Mouse (Mus musculus) bone marrow macrophage, adult 2 months (primary cell): Measurements from ENCODE around the gene Hhipl1. TPM values are rescaled to one million over a fixed set of nuclear protein-coding genes. Genes with fewer than 3 reads are reported as not detected.

Experiments used
- H3K27ac ChIP-seq: 2 replicates; pipeline ENCODE4 v1.5.1; 2012; ENCODE audit warnings: low read depth, low read length; ENCODE audit not compliant: insufficient read depth
- H3K4me1 ChIP-seq: 2 replicates; pipeline ENCODE4 v1.6.1; 2012; ENCODE audit warnings: low read length; ENCODE audit not compliant: control insufficient read depth, insufficient read depth
- H3K4me3 ChIP-seq: 2 replicates; pipeline ENCODE4 v1.5.1; 2012; ENCODE audit warnings: mild to moderate bottlenecking, low read length, moderate library complexity; ENCODE audit not compliant: insufficient read depth
- CTCF ChIP-seq: IDR thresholded peaks from 2 replicates; pipeline ENCODE4 v1.5.1; 2012; ENCODE audit warnings: low read depth, mild to moderate bottlenecking, low read length, moderate library complexity
- POLR2A ChIP-seq: IDR thresholded peaks from 2 replicates; pipeline ENCODE4 v1.6.1; 2012; ENCODE audit warnings: mild to moderate bottlenecking, low read depth, low read length, borderline replicate concordance
- polyA plus RNA-seq: library from polyadenylated mRNA; stranded (reverse); fragments of >200 nt; gene quantifications from 2 replicates; pipeline ENCODE4 v1.2.4, GENCODE M21; 2012; ENCODE audit not compliant: missing spikeins, insufficient read depth, insufficient read length

The Hhipl1 gene
- polyA plus RNA-seq, 1 experiment, result not detected

DNA sequence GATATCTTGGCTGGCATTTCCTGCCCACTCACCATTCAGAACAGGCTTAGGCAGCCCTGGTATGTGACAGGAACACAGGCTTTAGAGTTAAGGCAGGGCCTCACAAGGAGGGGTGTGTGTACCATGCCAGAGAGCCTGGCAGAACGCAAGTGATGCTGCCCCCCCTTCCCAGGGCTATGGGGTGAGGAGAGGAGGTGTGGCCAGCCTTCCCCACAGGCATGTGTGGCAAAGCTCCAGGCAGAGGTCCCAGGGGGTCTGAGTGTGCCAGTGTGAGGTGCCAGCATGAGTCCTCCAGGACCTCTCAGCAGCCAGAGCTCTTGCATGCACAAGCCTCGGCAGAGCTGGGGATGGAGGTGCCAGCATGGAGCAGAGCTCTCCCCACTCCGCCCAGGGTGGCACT is 11.4 kb upstream of the Hhipl1 start:
- H3K4me3 ChIP-seq, result no peak overlapping the region
- H3K27ac ChIP-seq, result no peak overlapping the region
- H3K4me1 ChIP-seq, result no peaks in the 10 kb centered on the region
- TF ChIP-seq POLR2A, result no peak
- TF ChIP-seq CTCF, result no peak

DNA sequence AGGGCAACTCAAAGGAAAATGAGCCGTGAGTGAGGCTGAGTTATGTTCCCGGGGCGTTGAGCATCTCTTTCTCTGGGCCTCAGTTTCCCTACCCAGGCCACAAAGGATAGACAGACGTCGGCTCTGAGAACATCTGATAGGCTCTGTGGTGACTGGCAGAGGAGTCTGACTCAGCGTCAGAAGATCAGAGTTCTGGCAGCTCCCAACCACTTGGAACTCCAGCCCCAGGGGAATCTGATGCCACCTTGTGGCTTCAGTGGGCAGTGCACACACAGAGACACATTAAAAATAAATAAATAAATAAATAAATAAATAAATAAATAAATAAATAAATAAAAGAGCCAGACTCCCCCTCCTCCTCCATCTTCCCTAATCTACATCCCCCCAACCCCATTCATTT is 9.0 kb upstream of the Hhipl1 start:
- H3K4me3 ChIP-seq, result no peak overlapping the region
- no peak overlapping the region for H3K27ac ChIP-seq
- TF ChIP-seq CTCF (no peak; the same call in 1 of the 2 replicates), POLR2A (no peak)
- H3K4me1 ChIP-seq, result no peaks in the 10 kb centered on the region

DNA sequence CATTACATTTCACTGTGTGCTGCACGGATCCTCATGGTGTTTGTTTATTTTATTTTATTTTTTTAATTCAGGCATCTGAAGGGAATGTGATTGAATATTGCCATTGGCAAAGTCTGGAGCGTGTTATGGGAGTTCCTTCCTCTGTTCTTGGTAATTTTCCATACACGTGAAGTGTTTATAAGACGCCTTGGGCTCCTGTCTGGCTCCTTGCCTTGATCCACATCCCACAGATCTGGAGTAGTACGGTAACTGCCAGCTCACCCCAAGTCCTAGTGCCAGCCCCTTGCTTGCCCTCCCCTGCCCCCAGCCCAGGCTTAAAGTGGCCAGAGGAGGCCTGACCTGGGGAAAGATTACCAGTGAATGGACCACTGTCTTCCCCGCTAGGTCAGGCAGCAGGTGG is 5.1 kb upstream of the Hhipl1 start:
- no peaks in the 10 kb centered on the region for H3K4me1 ChIP-seq
- no peak overlapping the region for H3K27ac ChIP-seq
- TF ChIP-seq CTCF (no peak), POLR2A (no peak)
- no peak overlapping the region for H3K4me3 ChIP-seq

DNA sequence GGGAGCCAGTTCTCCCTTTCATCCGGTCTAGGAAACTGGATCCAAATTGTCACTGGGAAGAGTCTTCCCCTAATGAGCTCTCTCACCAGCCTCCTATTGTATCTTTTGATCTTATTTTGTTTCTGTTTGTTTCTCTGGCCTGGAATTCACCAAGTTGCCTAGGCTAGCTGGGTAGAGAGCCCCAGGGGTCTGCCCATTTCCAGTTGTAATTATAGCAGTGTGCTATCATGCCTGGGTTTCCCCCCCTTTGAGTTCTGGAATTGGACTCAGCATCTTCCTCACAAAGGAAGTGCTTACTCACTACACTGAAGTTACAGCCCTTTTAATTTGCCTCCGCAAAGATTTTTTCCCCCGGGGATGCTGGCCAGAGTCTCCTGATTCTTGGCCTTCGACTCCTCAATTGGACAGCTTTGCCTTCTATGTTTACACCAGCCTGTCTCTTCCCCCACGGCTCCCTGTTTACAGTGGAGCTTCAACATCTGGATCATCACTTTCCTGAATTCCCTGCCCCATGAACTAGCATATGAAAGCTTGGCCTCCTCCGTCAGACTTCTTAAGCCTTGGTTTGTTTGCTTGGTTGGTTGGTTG is 2.2 kb upstream of the Hhipl1 start:
- peaks cover 4% of the 10 kb centered on the region for H3K4me1 ChIP-seq
- no peak overlapping the region for H3K4me3 ChIP-seq
- H3K27ac ChIP-seq, result no peak overlapping the region
- TF ChIP-seq POLR2A (no peak), CTCF (no peak)

DNA sequence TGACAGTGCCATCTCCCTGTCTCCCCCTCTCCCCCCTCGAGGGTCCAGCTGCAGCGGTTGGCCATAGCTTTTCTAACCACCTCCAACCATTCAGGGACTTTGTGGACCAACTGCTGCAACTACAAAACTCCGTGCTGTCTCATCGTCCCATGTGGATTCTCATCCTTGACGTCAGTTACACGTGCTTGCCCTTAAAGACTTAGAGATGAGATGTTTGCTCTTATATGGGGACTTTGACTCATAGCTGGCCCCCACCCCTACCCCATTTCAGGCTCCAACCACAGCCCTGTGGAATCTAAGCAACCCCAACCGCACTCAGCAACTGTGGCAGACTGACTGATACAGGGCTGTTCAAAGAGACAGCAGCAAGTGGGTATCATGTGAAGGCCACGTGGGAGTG is 898 bp upstream of the Hhipl1 start:
- no peak for TF ChIP-seq CTCF
- no peak for TF ChIP-seq POLR2A
- H3K4me3 ChIP-seq, result no peak overlapping the region
- peaks cover 14% of the 10 kb centered on the region for H3K4me1 ChIP-seq
- no peak overlapping the region for H3K27ac ChIP-seq

DNA sequence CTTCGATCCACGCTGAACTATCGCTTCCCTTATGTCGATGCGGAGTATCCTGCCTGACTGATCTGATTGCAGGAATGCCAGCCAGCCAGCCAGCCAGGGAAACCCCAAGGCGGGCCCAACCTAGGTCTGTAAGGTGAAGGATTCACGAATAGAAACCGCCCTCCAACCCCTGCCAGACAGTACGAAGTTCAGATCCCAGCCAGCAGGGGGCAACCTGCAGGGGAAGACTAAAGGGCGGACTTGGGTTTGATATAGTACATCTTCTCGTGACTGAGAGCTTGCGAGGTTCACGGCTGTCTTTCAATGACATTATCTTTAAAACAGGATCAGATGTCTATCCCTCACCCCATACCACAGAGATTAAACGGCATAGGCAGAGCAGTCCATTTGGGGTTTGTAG is 1.5 kb downstream of the Hhipl1 start:
- Histone ChIP-seq H3K27ac (no peak overlapping the region), H3K4me1 (peaks cover 14% of the 10 kb centered on the region), H3K4me3 (no peak overlapping the region)
- TF ChIP-seq POLR2A (no peak), CTCF (peak; percentile 68)

DNA sequence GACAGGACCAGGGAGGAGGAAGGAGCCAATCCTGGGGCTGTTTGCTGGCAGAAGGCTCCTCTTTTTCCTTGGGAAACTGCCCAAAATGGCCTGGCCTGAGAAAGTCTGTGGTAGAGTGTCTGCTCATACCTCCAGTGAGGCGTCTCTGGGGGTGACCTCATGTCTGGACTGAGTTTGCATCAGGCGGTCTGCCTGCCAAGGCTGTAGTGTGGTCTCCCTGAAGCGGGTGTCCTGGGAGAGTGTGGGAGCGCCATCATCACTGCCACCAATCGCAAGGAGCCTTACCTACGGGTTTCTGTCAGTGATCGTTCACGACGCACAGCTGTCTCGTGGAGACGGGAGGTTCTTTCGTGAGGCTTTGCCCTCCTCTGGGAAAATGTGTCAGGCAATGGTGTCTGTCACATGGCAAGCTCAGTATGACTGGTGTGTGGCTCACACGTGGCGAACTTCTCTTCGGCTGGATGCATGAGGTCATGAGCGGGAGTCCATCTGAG is 2.3 kb downstream of the Hhipl1 start:
- no peak for TF ChIP-seq POLR2A
- TF ChIP-seq CTCF, result no peak
- Histone ChIP-seq H3K27ac (no peak overlapping the region), H3K4me3 (no peak overlapping the region), H3K4me1 (peaks cover 14% of the 10 kb centered on the region)

DNA sequence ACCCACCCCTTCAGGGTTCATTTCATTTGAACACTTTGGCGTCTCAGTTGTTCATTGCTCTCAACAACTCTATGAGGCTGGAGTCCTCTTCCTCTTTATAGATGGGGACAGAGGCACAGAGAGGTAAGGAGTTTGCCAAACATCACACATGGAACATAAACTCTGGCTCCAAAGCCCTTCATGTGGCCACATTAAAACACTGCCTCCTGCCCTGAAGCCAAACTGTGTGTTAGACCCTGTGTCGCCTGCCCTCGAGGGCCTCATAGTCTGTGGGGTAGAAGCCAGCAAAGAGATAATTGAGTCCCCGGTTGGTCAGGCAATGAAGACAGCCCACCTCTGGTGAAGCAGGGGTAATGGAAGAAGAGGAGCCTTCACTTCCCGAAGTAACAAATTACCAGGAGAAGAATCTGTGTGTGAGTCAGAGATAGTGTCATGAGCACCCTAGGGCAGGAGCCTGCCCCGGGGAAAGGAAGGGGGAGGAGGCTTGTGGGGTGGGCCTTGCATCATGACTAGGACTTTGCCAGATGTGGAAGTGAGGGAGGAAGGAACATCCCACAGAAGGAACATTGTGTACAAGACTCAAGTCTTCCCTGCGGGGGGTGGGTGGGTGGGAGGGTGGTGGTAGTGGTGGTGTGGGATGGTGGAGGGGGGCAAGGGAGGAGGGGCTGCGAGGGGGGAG is 3.2 kb downstream of the Hhipl1 start:
- Histone ChIP-seq H3K4me3 (no peak overlapping the region), H3K27ac (no peak overlapping the region), H3K4me1 (peaks cover 14% of the 10 kb centered on the region)
- no peak for TF ChIP-seq CTCF
- no peak for TF ChIP-seq POLR2A

DNA sequence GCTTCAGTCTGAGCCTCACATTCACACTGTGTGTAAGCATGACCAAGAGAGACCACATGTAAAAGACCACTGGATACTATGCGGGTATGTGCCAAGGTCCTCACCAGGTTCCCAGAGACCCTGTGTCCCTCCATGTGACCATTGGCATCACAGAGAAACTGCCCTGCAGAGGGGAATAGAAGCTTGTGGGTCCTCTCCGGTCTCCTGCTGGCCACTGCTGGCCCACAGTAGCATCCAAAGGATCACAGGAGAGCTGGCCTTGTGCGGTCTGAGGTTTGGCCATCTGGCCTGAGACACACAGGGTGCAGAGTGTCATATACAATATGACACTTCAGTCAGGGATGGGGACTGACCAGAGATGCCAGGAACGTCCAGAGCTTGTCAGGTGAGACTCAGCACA is 4.0 kb downstream of the Hhipl1 start:
- no peak overlapping the region for H3K27ac ChIP-seq
- H3K4me1 ChIP-seq, result peaks cover 14% of the 10 kb centered on the region
- TF ChIP-seq POLR2A, result no peak
- no peak for TF ChIP-seq CTCF
- H3K4me3 ChIP-seq, result no peak overlapping the region

DNA sequence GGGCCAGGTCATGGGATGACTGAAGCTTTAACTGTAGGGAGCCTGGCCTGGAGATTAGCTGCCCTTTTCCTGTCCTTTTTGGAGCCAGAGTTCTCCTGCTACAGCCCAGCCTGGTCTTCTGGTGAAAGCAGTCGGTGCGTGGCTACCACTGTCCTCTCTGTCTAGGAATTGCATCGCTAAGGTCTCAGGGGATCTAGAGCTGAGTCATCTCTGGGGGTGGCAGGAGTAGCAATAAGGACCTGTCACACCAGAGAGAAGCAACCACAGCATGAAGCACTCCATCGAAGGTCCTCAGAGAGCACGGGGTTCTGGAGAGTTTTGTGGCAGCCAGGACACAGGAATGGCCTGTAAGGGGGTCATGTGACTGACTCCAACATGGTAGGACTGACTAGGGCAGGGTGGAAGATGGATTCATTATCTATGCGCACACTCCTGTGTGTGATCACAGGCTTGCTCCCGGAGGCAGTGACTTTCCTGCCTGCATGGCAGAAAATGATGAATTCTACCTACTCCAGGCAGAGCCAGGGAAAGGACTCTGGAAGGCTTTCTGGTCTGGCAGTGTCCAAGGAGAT is 4.5 kb downstream of the Hhipl1 start:
- no peak overlapping the region for H3K4me3 ChIP-seq
- no peak overlapping the region for H3K27ac ChIP-seq
- TF ChIP-seq POLR2A, result no peak
- TF ChIP-seq CTCF, result no peak
- peaks cover 14% of the 10 kb centered on the region for H3K4me1 ChIP-seq
